Mouse (Mus musculus) E14TG2a.4 (cell line): ENCODE measurements around the gene Tnip1.

ENCODE experiments used
- CTCF ChIP-seq: conservative IDR thresholded peaks from 2 replicates; pipeline ENCODE4 v1.5.1; 2014; ENCODE audit warnings: low read length
- NANOG ChIP-seq: IDR thresholded peaks from 2 replicates; pipeline ENCODE4 v1.6.1; 2014; ENCODE audit warnings: borderline replicate concordance, low read length, mixed read lengths
- POU5F1 ChIP-seq: IDR thresholded peaks from 2 replicates; pipeline ENCODE4 v1.6.1; 2014; ENCODE audit warnings: low read length, borderline replicate concordance

DNA sequence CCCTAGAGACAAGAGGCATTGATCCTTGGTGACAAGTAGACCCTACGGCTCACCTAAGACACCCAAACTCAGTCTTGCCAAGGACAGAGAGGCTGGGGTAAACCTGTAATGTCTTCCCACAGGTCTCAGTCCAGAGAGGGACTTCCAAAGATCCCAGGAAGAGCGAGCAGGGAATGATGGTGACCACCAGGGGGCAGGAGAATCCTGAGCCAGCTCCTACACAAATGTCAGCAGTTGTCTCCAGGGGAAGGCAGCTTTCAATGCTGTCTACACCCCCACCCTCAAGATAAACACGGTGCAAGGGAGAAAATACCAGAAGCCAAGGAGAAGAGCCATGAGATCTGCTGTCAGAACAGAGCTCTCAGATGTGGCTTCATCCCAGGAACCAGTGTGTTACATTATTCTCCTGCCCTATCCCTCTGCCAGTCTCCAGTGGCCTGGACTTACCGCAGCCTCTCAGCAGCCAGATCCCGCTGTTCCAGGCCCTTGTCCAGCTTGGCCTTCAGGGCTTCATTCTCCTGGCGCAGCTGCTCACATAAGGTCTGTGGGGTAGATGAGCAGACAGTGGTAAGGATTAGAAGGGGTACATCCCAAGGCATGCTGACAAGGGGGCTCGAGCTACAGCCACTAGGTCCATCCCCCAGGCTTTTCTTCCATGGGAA is 32.3 kb downstream of the Tnip1 start:
- TF ChIP-seq CTCF: peak; percentile 72
- no peak for TF ChIP-seq NANOG
- no peak for TF ChIP-seq POU5F1
